Mouse (Mus musculus): ENCODE measurements at regions not wholly inside any gene's neighbourhood (a gene's known extent, or its start where the extent isn't known, plus 50 kb on each side); places are given as distances from the start of the nearest gene placed in this dataset.

- Histone ChIP-seq H3K4me1 (ENCODE audit: control insufficient read depth in 1 of 2, insufficient read depth in 2 of 2, low read length in 2 of 2) (no peaks in the 10 kb centered on the region), H3K79me2 (ENCODE audit: control insufficient read depth, insufficient read depth, low read length, poor library complexity) (no peaks in the 10 kb centered on the region), H3K4me3 (ENCODE audit: control insufficient read depth in 1 of 2, insufficient read depth in 1 of 2, low read depth in 2 of 2, low read length in 2 of 2) (no peak overlapping the region), H3K27ac (ENCODE audit: control insufficient read depth, low read depth, low read length) (no peak overlapping the region), H3K9ac (ENCODE audit: control insufficient read depth, low read depth, low read length, poor library complexity, severe bottlenecking) (no peak overlapping the region), H3K27me3 (ENCODE audit: control insufficient read depth in 1 of 2, insufficient read depth in 2 of 2, low read length in 2 of 2) (no peaks in the 10 kb centered on the region), H3K9me3 (replicated peaks; ENCODE audit: insufficient read depth, low read length) (no peaks in the 10 kb centered on the region), H3K36me3 (ENCODE audit: control insufficient read depth in 1 of 2, insufficient read depth in 2 of 2, low read length in 2 of 2) (no peaks in the 10 kb centered on the region)
- DNase-seq (ENCODE audit: low read depth, low spot score): no peak
- TF ChIP-seq ZNF384 (IDR thresholded peaks at IDR 0.05; ENCODE audit: low read depth, low read length) (no peak), MYB (IDR thresholded peaks at IDR 0.05; ENCODE audit: low read depth, low read length) (no peak), MEF2A (IDR thresholded peaks at IDR 0.05; ENCODE audit: extremely low read depth, insufficient replicate concordance, low read depth, low read length, poor library complexity, severe bottlenecking) (no peak), ZC3H11A (IDR thresholded peaks at IDR 0.05; ENCODE audit: low read depth, low read length) (no peak), EP300 (IDR thresholded peaks at IDR 0.05; ENCODE audit: low read depth in 1 of 2, low read length in 2 of 2) (no peak), CHD1 (IDR thresholded peaks at IDR 0.05; ENCODE audit: low read depth, low read length) (no peak), JUND (IDR thresholded peaks at IDR 0.05; ENCODE audit: low read depth, low read length) (no peak), USF2 (IDR thresholded peaks at IDR 0.05; ENCODE audit: borderline replicate concordance in 1 of 2, insufficient read depth in 1 of 2, low read depth in 1 of 2, low read length in 2 of 2) (no peak), ELF1 (IDR thresholded peaks at IDR 0.05; ENCODE audit: low read depth, low read length) (no peak), MYC (IDR thresholded peaks at IDR 0.05; ENCODE audit: low read depth, low read length) (no peak), NRF1 (IDR thresholded peaks at IDR 0.05; ENCODE audit: insufficient read depth, low read depth, low read length, poor library complexity, severe bottlenecking) (no peak), RAD21 (IDR thresholded peaks at IDR 0.05; ENCODE audit: low read depth, low read length) (no peak), MAX (IDR thresholded peaks at IDR 0.05; ENCODE audit: low read length) (no peak), KAT2A (conservative IDR thresholded peaks at IDR 0.05; ENCODE audit: low read depth, low read length) (no peak)
Observed at GRCm38 (mm10) chr4:31698506-31698782, 265.5 kb upstream of the Map3k7 start.

- H3K9ac ChIP-seq (ENCODE audit: control insufficient read depth, low read depth, low read length, poor library complexity, severe bottlenecking): no peak overlapping the region
- no peaks in the 10 kb centered on the region for H3K27me3 ChIP-seq (ENCODE audit: control insufficient read depth in 1 of 2, insufficient read depth in 2 of 2, low read length in 2 of 2)
- TF ChIP-seq ETS1 (IDR thresholded peaks at IDR 0.05; ENCODE audit: low read depth, low read length) (no peak), CTCF (IDR thresholded peaks at IDR 0.05 in 2 of 3, conservative IDR thresholded peaks at IDR 0.05 in 1 of 3; ENCODE audit: control insufficient read depth in 1 of 3, insufficient read depth in 1 of 3, low read depth in 2 of 3, low read length in 3 of 3, poor library complexity in 1 of 3, severe bottlenecking in 1 of 3) (no peak), MEF2A (IDR thresholded peaks at IDR 0.05; ENCODE audit: extremely low read depth, insufficient replicate concordance, low read depth, low read length, poor library complexity, severe bottlenecking) (no peak), TAL1 (IDR thresholded peaks at IDR 0.05; ENCODE audit: low read length) (no peak), EP300 (IDR thresholded peaks at IDR 0.05; ENCODE audit: low read depth in 1 of 2, low read length in 2 of 2) (no peak), MAFK (IDR thresholded peaks at IDR 0.05; ENCODE audit: borderline replicate concordance, low read depth, low read length) (no peak), ELF1 (IDR thresholded peaks at IDR 0.05; ENCODE audit: low read depth, low read length) (no peak), RCOR1 (IDR thresholded peaks at IDR 0.05; ENCODE audit: low read depth, low read length) (no peak), E2F4 (IDR thresholded peaks at IDR 0.05; ENCODE audit: borderline replicate concordance, low read depth, low read length) (no peak), GABPA (IDR thresholded peaks at IDR 0.05; ENCODE audit: low read depth, low read length) (no peak), MAX (IDR thresholded peaks at IDR 0.05; ENCODE audit: low read length) (no peak), HCFC1 (IDR thresholded peaks at IDR 0.05; ENCODE audit: low read depth, low read length) (no peak), CHD1 (IDR thresholded peaks at IDR 0.05; ENCODE audit: low read depth, low read length) (no peak), RAD21 (IDR thresholded peaks at IDR 0.05; ENCODE audit: low read depth, low read length) (no peak)
- no peaks in the 10 kb centered on the region for H3K9me3 ChIP-seq (replicated peaks; ENCODE audit: insufficient read depth, low read length)
- H3K27ac ChIP-seq (ENCODE audit: control insufficient read depth, low read depth, low read length): no peak overlapping the region
- no peaks in the 10 kb centered on the region for H3K4me1 ChIP-seq (ENCODE audit: control insufficient read depth in 1 of 2, insufficient read depth in 2 of 2, low read length in 2 of 2)
- no peaks in the 10 kb centered on the region for H3K36me3 ChIP-seq (ENCODE audit: control insufficient read depth in 1 of 2, insufficient read depth in 2 of 2, low read length in 2 of 2)
- no peak overlapping the region for H3K4me3 ChIP-seq (ENCODE audit: control insufficient read depth in 1 of 2, insufficient read depth in 1 of 2, low read depth in 2 of 2, low read length in 2 of 2)
- DNase-seq (ENCODE audit: low read depth, low spot score): no peak
- H3K79me2 ChIP-seq (ENCODE audit: control insufficient read depth, insufficient read depth, low read length, poor library complexity): no peaks in the 10 kb centered on the region
Observed at GRCm38 (mm10) chr4:31699296-31699695, 264.6 kb upstream of the Map3k7 start.

Data from MEL (cell line).